Mouse (Mus musculus): ENCODE measurements around the gene Skap1.
A peak's percentile ranks its signal among the peaks of the same experiment; 100 is the strongest.

Skap1 gene

DNA sequence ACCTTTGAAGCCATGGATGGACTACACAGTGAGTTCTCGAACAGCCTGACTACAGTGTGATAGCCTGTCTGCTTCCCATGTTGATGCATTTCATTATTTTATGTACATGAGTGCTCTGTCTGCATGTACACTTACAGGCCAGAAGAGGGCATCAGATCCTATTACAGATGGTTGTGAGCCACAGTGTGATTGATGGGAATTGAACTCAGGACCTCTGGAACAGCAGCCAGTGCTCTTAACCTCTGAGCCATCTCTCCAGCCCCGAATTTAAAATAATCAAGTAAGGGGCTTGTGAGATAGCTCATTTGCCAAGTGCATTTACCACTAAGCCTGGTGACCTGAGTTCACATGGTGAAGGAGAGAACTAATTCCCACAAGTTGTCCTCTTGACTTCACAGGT, 317.0 kb downstream of the Skap1 start:
- DNase-seq (ENCODE audit: low spot score), result no peak

DNA sequence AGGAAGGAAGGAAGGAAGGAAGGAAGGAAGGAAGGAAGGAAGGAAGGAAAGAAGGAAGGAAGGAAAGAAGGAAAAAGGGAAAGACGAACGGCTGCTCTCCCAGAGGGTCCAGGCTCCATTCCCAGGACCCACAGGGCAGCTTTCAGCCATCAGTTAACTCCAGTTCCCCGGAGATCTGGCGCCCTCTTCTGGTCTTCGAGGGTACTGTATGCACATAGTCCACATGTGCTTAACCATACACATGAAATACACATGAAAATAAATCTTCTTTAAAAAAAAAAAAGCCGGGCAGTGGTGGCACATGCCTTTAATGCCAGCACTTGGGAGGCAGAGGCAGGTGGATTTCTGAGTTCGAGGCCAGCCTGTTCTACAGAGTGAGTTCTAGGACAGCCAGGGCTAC, 320.5 kb downstream of the Skap1 start:
- DNase-seq (ENCODE audit: low spot score), result peak; percentile 56

DNA sequence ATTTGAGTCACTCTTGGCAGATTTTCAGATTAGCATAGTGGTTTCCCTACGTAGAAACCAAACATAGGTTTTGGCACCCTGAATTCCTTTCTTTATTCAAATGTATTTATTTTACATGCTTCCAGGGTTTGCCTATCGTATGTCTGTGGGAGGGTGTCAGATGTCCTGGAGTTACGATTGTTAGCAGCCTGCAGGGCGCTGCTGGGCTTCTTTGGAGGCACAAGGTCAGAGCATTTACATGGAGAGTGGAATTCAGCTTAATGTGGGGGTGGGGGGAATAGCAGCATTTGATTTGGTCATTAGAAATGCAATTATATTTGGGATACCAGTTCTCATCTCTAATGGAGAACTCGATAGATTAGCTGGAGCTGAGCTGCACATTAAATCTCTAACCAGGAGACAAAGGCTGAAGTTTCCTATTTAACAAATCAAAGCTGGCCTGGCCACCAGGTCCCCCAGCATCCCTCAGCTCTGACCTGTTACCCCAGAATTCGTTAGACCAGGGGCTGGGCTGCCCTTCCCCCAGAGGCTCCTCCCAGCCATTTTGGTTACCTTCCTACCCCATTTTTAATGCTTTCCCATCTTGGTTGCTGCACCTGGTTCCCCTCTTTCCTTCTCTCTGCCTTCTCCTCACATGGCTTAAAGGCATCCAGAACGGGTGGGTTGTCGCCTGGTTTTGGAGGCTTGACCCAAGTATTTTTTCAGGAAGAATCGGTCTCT, 322.5 kb downstream of the Skap1 start:
- DNase-seq (ENCODE audit: low spot score), result no peak

DNA sequence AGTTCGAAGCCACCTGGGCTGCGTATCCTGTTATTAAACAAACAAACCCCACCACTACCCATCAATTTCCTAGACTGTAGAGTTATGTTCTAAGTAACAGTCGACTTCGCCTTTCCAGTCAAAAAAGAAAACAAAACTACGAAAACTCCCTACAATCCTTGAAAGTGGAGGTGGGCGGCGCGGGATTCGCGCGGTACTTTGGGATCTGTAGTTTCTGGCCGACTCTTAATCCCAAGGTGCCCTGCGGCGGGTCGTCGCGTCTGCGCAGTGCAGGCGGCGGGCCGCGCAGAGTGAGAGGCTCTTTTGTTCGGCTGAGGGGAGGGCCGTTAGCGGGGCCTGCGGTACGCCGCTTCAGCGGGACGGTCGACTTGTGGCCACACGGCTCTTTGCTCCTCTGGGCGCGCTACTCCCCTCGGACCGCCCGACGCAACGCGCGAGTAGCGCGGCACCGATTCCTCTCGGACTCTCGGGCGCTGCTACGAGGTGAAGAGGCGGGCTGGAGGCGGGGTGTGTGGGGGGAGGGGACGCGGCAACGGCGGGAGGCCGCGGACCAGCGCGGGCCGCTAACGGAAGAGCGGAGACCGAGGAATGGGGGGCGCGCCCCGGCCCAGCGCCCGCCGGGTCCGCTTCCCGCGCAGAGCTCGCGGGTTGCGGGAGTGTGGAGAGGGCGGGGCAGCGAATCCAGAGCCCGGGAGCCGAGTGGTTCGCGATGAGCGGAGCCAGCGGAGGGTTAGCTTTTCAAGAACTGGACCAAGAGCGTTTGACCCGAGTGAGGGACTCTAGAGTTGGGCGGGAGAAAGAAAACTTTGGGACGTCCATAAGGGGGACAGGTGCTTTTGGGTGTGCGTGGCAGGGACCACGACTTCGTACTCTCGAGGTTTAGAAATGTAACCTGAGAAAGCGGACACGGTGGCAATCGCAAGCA, 324.7 kb downstream of the Skap1 start, which contains the start of gene Cbx1:
Cbx1 (plus strand) TSS at position 257 of the 925 bp plus-strand sequence.
- DNase-seq (ENCODE audit: low spot score), result peak; percentile 80

DNA sequence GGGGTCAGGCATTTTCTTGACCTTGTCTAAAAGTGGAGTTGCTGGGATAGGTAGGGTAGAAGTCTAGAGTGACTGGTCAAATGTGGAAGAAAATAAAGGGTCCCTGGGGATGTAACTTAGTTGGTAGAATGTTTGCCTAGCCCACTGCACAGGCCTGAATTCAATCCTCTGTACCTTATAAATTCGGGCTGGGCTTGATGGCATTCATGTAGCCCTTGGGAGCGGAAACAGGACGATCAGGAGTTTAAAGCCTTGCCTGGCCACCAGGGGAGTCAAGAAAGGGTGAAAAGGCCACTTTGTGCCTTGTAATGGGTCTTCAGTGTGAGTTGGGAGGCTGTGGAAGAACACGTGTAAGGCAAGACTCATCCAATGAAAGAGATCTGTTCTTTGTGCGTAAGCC, 325.6 kb downstream of the Skap1 start:
- no peak for DNase-seq (ENCODE audit: low spot score)

DNA sequence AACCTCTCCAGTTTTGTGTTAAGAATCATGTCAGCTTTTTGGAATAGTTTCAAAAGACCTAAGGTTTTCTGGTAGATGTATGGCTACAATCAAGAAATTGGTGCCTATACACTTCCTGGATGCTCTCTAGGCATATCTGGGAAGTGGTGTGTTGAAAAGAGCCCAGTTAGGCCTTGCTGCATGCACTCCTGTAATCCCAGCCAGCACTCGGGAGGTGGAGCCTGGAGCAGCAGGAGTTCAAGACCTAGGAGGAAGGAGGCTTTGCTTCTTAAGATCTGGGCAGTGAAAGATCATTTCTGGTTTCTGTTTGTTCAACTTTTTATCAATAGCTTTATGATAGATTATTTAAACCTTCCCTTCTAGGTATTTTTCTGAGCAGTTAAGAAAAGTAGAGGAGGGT, 326.3 kb downstream of the Skap1 start:
- no peak for DNase-seq (ENCODE audit: low spot score)

DNA sequence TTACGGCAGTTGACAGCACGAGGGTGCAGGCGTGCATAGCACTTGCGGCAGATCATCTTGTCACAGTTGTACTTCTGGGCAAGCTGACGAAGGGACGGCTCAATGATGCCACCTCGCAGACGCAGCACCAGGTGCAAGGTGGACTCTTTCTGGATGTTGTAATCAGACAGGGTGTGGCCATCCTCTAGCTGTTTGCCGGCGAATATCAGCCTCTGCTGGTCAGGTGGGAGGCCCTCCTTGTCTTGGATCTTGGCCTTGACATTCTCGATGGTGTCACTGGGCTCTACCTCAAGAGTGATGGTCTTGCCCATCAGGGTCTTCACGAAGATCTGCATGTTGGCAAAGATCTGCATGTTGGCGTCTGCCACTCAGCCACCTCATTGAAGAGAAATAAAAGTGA, 331.1 kb downstream of the Skap1 start:
- no peak for DNase-seq (ENCODE audit: low spot score)

DNA sequence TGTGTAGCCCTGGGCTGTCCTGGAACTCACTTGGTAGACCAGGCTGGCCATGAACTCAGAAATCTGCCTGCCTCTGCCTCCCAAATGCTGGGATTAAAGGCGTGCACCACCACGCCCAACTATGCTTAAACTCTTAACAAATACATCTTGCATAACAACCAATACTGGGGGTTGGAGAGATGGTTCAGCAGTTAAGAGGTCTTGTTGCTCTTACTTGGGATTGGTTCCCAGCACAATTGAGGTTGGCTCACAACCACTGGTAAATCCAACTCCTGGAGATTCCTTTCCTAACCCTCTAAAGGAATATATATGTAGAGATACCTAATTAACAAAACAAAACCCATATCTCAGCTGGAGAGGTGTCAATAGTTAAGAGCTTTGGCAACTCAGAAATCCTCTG, 331.7 kb downstream of the Skap1 start:
- DNase-seq (ENCODE audit: low spot score), result no peak

DNA sequence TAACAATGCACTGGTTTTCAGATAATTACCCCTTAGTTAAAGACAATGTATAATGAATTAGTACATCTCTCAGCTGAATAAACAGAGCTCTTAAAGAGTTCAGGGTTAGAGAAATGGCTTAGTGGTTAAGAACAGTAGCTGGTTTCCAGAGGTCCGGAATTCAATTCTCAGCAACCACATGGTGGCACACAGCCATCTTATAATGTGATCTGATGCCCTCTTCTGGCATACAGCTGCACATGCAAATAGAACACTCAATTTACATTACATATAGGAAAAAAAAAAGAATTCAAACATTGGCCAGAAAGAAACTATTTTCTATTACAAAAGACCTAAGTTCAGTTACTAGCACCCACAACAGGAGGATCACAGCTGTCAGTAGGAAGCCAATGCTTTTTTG, 332.2 kb downstream of the Skap1 start:
- no peak for DNase-seq (ENCODE audit: low spot score)

DNA sequence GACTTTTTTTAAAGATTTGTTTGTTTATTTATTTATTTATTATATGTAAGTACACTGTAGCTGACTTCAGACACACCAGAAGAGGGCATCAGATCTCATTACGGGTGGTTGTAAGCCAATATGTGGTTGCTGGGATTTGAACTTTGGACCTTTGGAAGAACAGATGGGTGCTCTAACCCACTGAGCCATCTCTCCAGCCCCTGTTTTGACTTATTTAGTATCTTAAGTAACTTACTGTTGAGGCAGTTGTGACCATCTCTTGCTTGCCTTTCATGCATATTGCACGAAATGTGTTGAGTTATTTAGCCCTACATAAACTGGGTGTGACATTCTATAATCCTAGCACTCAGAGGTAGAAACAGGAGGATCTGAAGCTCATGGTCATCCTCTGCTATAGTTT, 335.1 kb downstream of the Skap1 start:
- DNase-seq (ENCODE audit: low spot score), result no peak

DNA sequence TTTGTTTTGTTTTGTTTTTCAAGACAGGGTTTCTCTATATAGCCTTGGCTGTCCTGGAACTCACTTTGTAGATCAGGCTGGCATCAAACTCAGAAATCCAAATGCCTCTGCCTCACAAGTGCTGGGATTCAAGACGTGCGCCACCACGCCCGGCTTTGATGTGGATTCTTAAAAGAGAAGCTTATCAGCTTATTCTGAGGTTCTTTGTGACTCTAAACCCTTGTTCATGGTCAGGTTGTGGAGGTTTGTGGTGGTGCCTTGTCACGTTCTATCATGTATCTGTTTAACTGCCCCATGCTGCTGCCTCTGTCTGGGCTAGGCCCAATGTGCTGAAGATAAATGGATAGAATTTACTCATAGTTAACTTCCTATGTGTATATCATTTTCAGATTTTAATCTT, 341.2 kb downstream of the Skap1 start:
- no peak for DNase-seq (ENCODE audit: low spot score)

DNA sequence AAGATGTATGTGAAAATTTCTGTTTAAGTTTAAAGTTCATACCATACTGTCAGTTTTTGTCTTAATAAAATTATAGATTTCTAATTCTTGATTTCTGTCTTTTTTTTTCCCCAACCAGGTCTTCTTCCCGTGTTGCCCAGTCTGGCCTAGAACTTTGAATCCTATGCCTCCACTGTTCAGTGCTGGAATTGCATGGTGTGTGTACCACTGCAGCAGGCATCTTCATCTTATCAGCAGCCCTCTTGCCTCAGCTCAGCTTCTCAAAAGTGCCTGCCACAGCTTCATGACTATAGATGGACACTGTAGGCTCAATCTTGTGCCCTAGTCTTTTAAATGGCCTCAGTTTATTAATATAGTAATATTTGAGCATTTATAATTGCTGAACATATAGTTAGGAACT, 343.7 kb downstream of the Skap1 start:
- no peak for DNase-seq (ENCODE audit: low spot score)

Measured in ovary, postnatal 10 days (tissue).